Mouse (Mus musculus): ENCODE measurements around the gene Snx17. TPM values are rescaled to one million over a fixed set of nuclear protein-coding genes. Genes with fewer than 3 reads are reported as not detected.

Snx17 gene
- polyA plus RNA-seq, 1 experiment from 2014 or later: 102 TPM

DNA sequence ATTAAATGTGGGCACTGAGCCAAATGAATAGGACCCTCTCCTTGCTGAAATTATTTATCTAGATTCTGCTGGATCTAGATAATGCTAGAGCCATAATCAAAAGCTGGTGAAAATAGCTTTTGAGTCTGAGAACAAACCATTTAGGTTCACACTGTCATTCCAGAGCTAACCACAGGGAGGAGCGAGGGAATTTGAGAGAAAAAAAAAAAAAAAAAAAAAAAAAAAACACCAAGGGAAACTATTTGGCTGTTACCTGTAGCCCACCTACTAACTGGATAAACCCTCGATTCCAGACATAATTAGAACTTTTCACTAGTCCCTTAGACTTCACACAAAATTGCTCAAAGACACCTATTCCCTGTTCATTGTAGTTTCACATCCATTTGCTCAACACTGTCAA lies 26.0 kb downstream of the Snx17 start:
- Histone ChIP-seq H3K27ac (ENCODE audit: low read depth, low read length) (no peak overlapping the region), H3K27me3 (ENCODE audit: control insufficient read depth, insufficient read depth, low read length) (no peaks in the 10 kb centered on the region), H3K4me2 (ENCODE audit: low read depth, low read length) (peak overlapping the region; percentile 42), H3K9me3 (ENCODE audit: control insufficient read depth, low read length) (no peaks in the 10 kb centered on the region), H3K9ac (replicated peaks; ENCODE audit: low read depth, low read length) (no peak overlapping the region), H3K4me1 (ENCODE audit: control insufficient read depth, insufficient read depth, low read length) (peaks cover 7% of the 10 kb centered on the region; the same call in 1 of the 2 replicates), H3K4me3 (ENCODE audit: low read depth, low read length) (peak overlapping the region; percentile 85), H3K36me3 (ENCODE audit: control insufficient read depth, insufficient read depth, low read length) (no peaks in the 10 kb centered on the region)
- no peak for ATAC-seq (ENCODE audit: low read depth)
- WGBS: 5% methylated on average over 2 of the region's 2 CpGs

DNA sequence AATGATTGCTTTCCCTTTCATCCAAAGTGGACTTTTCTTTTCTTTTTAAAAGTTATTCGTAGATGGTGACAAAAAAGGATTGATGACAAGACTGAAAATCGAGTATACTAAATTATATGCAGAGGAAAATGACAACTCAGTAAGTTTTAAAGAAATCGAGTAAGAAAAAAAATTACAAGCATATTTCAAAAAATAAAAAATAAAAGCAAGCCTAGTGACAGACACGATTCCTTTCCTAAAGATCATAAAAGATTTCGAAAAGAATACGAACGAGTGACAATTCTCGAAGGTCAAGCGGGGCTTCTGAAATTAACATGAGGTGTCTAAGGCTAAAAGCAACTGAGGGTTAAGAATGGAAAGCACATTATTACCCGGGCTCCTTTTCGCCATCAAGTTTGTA lies 26.4 kb downstream of the Snx17 start:
- no peak for ATAC-seq (ENCODE audit: low read depth)
- Histone ChIP-seq H3K4me2 (ENCODE audit: low read depth, low read length) (peak overlapping the region; percentile 42), H3K27me3 (ENCODE audit: control insufficient read depth, insufficient read depth, low read length) (no peaks in the 10 kb centered on the region), H3K27ac (ENCODE audit: low read depth, low read length) (0 out of 2 replicates have a peak overlapping the region, but pooled peaks have one; percentile 92), H3K4me1 (ENCODE audit: control insufficient read depth, insufficient read depth, low read length) (peaks cover 7% of the 10 kb centered on the region; the same call in 1 of the 2 replicates), H3K9me3 (ENCODE audit: control insufficient read depth, low read length) (no peaks in the 10 kb centered on the region), H3K36me3 (ENCODE audit: control insufficient read depth, insufficient read depth, low read length) (no peaks in the 10 kb centered on the region), H3K9ac (replicated peaks; ENCODE audit: low read depth, low read length) (peak overlapping the region; percentile 88), H3K4me3 (ENCODE audit: low read depth, low read length) (peak overlapping the region; percentile 85)
- WGBS: 2% methylated on average over 11 of the region's 11 CpGs

DNA sequence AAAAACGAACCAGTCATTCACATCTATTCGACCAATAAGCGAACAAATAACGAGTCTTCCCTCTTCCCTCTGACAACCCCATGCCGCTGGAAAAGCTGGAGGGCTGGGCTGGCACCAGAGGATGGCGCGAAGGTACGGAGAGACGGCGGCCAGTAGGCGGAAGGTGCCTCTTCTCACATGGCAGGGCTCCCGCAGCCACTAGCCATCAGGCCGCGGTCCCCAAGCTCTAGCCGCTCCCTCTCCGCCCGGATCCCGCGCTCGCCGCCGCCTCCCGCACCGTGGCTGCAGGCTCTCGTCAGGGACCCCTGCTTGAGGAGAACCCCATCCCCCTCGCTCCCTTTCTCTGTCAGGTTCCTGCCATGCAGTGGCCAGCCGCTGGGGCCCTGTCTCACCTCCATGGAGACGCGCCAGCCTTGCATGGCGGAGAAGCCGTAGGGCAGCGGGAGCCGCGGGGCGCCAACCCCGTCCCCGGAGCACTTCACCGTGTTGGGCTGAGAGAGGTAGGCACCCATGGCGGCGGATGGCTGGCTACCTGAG lies 27.0 kb downstream of the Snx17 start:
- Histone ChIP-seq H3K27ac (ENCODE audit: low read depth, low read length) (peak overlapping the region; percentile 92), H3K27me3 (ENCODE audit: control insufficient read depth, insufficient read depth, low read length) (no peaks in the 10 kb centered on the region), H3K9ac (replicated peaks; ENCODE audit: low read depth, low read length) (peak overlapping the region; percentile 88), H3K4me2 (ENCODE audit: low read depth, low read length) (peak overlapping the region; percentile 42), H3K9me3 (ENCODE audit: control insufficient read depth, low read length) (no peaks in the 10 kb centered on the region), H3K4me3 (ENCODE audit: low read depth, low read length) (peak overlapping the region; percentile 85), H3K36me3 (ENCODE audit: control insufficient read depth, insufficient read depth, low read length) (no peaks in the 10 kb centered on the region), H3K4me1 (ENCODE audit: control insufficient read depth, insufficient read depth, low read length) (peaks cover 7% of the 10 kb centered on the region; the same call in 1 of the 2 replicates)
- under 1% methylated on average over 40 of the region's 40 CpGs for WGBS
- peak; percentile 73 for ATAC-seq (ENCODE audit: low read depth)

DNA sequence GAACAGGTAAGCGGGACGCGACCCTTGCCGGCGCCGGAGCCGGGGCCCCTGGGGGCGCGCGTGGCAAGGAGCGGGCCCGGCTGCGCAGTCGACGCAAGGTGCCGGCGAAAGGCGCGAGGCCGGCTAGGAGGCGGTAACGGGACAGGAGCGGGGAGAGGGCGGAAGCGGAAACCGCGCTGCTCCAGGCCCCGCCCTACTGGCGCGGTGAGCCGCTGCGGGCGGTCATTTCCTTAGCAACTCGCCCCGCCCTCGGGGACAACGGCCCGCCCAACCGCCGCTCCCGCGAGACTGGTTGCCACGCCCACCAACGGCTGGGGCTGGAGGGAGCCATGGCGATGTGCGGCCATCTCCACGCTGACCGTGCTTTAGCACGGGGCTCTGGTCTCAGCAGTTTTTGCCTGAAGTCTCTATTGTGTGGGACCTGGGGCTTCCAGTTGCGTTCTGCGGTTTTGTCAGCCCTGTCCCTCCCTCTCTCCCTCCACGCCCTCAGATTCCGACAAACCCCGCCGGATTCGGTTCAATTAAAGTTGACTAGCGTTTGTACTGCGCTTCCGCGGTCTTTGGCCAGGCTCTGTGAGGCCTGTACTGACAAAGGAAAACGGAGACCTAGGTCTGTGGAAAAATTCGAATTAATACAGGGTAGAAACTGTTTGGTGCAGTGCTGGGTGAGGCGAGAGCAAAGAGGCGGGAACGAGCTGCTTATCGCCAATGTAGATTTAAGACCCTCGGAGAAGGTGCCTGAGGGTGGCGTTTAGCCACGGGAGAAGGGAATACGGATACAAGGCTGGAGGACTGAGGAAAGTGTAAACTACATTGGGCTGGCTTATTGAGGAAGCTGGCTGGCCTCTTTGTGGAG lies 27.6 kb downstream of the Snx17 start, which contains the start of gene Ppm1g:
TSS of gene Ppm1g (minus strand) at position 240 of the 856 bp plus-strand sequence.
- peak within 1 kb of the TSS; percentile 42 for H3K4me2 ChIP-seq (ENCODE audit: low read depth, low read length)
- no peaks in the 10 kb centered on the region for H3K27me3 ChIP-seq (ENCODE audit: control insufficient read depth, insufficient read depth, low read length)
- H3K4me3 ChIP-seq (ENCODE audit: low read depth, low read length): peak within 1 kb of the TSS; percentile 85
- peak within 1 kb of the TSS; percentile 92 for H3K27ac ChIP-seq (ENCODE audit: low read depth, low read length)
- H3K9me3 ChIP-seq (ENCODE audit: control insufficient read depth, low read length): no peaks in the 10 kb centered on the region
- peak; percentile 94 for ATAC-seq (ENCODE audit: low read depth)
- H3K9ac ChIP-seq (replicated peaks; ENCODE audit: low read depth, low read length): peak within 1 kb of the TSS; percentile 88
- peaks cover 7% of the 10 kb centered on the region; the same call in 1 of the 2 replicates for H3K4me1 ChIP-seq (ENCODE audit: control insufficient read depth, insufficient read depth, low read length)
- H3K36me3 ChIP-seq (ENCODE audit: control insufficient read depth, insufficient read depth, low read length): no peaks in the 10 kb centered on the region
- WGBS: under 1% methylated on average over 62 of the region's 70 CpGs

DNA sequence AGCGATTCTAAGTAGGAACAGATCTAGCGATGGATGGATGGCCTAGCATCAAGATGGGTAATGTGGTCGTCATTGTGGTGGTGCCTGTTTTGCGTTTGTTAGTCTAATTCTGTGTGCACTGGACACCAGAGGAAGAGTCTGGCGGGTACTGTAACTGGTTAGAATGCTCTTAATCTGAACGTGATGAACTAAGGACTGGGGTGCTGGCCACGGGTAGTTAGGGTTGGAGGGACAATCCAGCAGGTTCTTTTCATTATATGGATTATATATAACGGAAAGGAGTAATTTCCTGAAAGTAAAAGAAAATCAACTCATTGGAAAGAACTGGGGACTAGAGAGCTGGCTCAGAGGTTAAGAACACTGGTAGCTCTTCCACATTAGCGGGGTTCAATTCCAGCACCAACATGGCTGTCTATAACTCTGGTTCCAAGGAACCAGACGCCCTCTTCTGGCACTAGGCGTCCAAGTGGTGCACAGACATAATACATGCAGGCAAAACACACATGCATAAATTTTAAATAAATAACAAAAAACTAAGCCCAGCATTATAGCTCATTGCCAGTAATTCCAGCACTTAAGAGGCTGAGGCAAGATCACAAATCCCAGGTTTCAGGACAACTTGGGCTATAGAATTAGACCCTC lies 28.4 kb downstream of the Snx17 start:
- H3K36me3 ChIP-seq (ENCODE audit: control insufficient read depth, insufficient read depth, low read length): no peaks in the 10 kb centered on the region
- peak overlapping the region; percentile 42 for H3K4me2 ChIP-seq (ENCODE audit: low read depth, low read length)
- WGBS: 10% methylated on average over 11 of the region's 11 CpGs
- peak; percentile 45 for ATAC-seq (ENCODE audit: low read depth)
- H3K4me1 ChIP-seq (ENCODE audit: control insufficient read depth, insufficient read depth, low read length): peaks cover 7% of the 10 kb centered on the region; the same call in 1 of the 2 replicates
- no peaks in the 10 kb centered on the region for H3K27me3 ChIP-seq (ENCODE audit: control insufficient read depth, insufficient read depth, low read length)
- H3K27ac ChIP-seq (ENCODE audit: low read depth, low read length): peak overlapping the region; percentile 75
- peak overlapping the region; percentile 85 for H3K4me3 ChIP-seq (ENCODE audit: low read depth, low read length)
- peak overlapping the region; percentile 88 for H3K9ac ChIP-seq (replicated peaks; ENCODE audit: low read depth, low read length)
- H3K9me3 ChIP-seq (ENCODE audit: control insufficient read depth, low read length): no peaks in the 10 kb centered on the region

DNA sequence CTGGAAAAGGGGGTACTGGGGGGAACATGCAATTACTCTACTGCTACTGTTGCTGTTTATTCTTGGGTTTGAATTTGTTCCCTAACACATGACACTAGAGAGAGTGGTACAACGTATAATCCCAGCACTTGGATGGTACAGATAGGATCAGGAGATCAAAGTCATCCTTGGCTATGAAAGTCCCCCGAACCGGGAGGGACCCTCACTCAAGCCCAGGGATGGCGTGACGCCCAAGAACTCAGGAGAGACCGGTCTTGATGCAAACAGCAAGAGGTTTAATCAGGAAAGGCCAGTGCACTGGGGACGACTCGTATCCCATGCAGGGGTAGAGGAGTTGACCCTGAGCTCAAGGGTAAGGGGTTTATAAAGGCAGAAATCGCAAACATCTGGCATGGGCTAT lies 29.7 kb downstream of the Snx17 start:
- H3K27ac ChIP-seq (ENCODE audit: low read depth, low read length): no peak overlapping the region
- no peaks in the 10 kb centered on the region for H3K36me3 ChIP-seq (ENCODE audit: control insufficient read depth, insufficient read depth, low read length)
- H3K4me2 ChIP-seq (ENCODE audit: low read depth, low read length): no peak overlapping the region
- peaks cover 7% of the 10 kb centered on the region; the same call in 1 of the 2 replicates for H3K4me1 ChIP-seq (ENCODE audit: control insufficient read depth, insufficient read depth, low read length)
- no peaks in the 10 kb centered on the region for H3K9me3 ChIP-seq (ENCODE audit: control insufficient read depth, low read length)
- H3K4me3 ChIP-seq (ENCODE audit: low read depth, low read length): no peak overlapping the region
- H3K27me3 ChIP-seq (ENCODE audit: control insufficient read depth, insufficient read depth, low read length): no peaks in the 10 kb centered on the region
- ATAC-seq (ENCODE audit: low read depth): no peak
- 95% methylated on average over 9 of the region's 9 CpGs for WGBS
- no peak overlapping the region for H3K9ac ChIP-seq (replicated peaks; ENCODE audit: low read depth, low read length)

DNA sequence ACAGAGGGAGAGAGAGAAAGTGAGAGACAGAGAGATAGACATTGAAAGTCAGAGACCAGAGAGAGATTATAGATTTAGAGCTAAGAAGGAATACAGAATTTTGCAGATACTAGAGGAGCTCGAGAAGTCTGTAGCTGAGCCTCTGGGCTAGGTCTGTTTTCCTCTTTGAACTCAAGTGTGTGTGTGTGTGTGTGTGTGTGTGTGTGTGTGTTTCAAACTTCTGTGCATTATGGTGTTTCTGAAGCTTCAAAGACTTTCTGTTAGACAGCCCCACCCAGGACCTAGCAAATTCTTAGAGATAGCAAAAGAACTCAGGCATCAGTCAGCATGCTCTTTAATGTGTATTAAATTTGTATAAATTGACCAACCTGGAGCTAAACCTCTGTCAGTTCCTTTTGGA lies 33.6 kb downstream of the Snx17 start:
- no peak overlapping the region for H3K4me2 ChIP-seq (ENCODE audit: low read depth, low read length)
- 86% methylated on average over 1 of the region's 1 CpGs for WGBS
- H3K9ac ChIP-seq (replicated peaks; ENCODE audit: low read depth, low read length): no peak overlapping the region
- H3K36me3 ChIP-seq (ENCODE audit: control insufficient read depth, insufficient read depth, low read length): no peaks in the 10 kb centered on the region
- H3K9me3 ChIP-seq (ENCODE audit: control insufficient read depth, low read length): no peaks in the 10 kb centered on the region
- no peak overlapping the region for H3K27ac ChIP-seq (ENCODE audit: low read depth, low read length)
- H3K4me1 ChIP-seq (ENCODE audit: control insufficient read depth, insufficient read depth, low read length): no peaks in the 10 kb centered on the region
- no peak overlapping the region for H3K4me3 ChIP-seq (ENCODE audit: low read depth, low read length)
- ATAC-seq (ENCODE audit: low read depth): no peak
- no peaks in the 10 kb centered on the region for H3K27me3 ChIP-seq (ENCODE audit: control insufficient read depth, insufficient read depth, low read length)

DNA sequence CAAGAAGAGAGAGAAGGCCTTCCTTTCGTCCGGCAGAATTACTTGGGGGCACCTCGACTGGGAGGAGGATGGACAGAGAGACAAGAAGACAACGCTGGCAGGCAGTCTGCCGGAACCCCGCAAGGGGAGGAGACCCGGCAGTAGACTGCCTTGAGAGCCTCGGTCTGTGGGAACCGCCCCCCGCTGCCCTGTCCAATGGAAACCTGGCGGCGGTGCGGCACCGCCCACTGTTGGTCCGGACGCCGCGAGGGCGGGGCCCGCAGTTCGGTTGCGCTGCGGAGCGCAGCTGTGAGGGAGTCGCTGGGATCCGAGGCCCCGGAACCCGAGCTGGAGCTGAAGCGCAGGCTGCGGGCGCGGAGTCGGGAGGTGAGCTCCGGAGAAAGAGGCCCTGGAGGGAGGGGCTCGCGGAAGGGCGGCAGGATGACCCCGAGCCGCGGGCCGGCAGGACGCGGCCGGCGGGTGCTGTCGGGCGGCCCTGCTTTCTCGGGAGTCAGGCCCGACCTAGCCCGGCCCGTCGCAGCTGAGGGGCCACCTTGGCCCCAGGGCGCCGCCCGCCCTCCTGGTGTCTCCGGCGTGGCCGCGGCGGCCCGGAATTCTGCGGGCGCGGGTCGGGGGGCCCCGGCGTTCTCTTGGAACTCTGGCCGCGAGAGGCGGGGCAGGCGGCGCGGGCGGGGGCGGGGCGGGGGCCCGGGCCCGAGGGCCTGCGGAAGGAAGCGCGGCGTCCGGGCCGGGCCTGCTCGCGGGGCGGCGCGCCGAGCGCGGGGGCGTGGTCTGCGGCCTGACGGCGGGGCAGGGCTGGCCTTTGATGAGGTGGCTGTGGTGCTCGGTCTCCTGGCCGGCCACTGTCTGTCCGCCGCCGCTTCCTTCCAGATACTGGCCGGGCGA lies 47.9 kb downstream of the Snx17 start, which contains the start of the genes Nrbp1 and Gm9970:
TSS of gene Nrbp1 (plus strand) at position 228 of the 885 bp plus-strand sequence.
TSS of gene Gm9970 (minus strand) at position 596 of the 885 bp plus-strand sequence.
- Histone ChIP-seq H3K27ac (ENCODE audit: low read depth, low read length) (peak within 1 kb of the TSS; percentile 93), H3K9ac (replicated peaks; ENCODE audit: low read depth, low read length) (peak within 1 kb of the TSS; percentile 93), H3K36me3 (ENCODE audit: control insufficient read depth, insufficient read depth, low read length) (peaks cover 15% of the 10 kb centered on the region), H3K27me3 (ENCODE audit: control insufficient read depth, insufficient read depth, low read length) (no peaks in the 10 kb centered on the region), H3K4me1 (ENCODE audit: control insufficient read depth, insufficient read depth, low read length) (peaks cover 8% of the 10 kb centered on the region), H3K4me2 (ENCODE audit: low read depth, low read length) (peak within 1 kb of the TSS; percentile 84), H3K9me3 (ENCODE audit: control insufficient read depth, low read length) (no peaks in the 10 kb centered on the region), H3K4me3 (ENCODE audit: low read depth, low read length) (peak within 1 kb of the TSS; percentile 91)
- ATAC-seq (ENCODE audit: low read depth): peak; percentile 99
- WGBS: 1% methylated on average over 59 of the region's 103 CpGs
